Mouse (Mus musculus) ES-Bruce4 (cell line): ENCODE measurements around the gene Ankrd12.

Source experiments
- CTCF ChIP-seq: IDR thresholded peaks from one replicate; pipeline ENCODE4 v1.8.1; 2011; ENCODE audit warnings: low read depth, low read length
- EP300 ChIP-seq: IDR thresholded peaks from 2 replicates; pipeline ENCODE4 v1.6.1; 2011; ENCODE audit warnings: low read depth, low read length; ENCODE audit not compliant: insufficient read depth

GRCm38 (mm10) chr17:66110746-66111145 lies 33.9 kb upstream of the Ankrd12 start:
- TF ChIP-seq CTCF (no peak), EP300 (no peak)
